Mouse (Mus musculus) stomach, embryonic 15.5 days (tissue): Measurements from ENCODE around the gene Gsn. TPM values are rescaled to one million over a fixed set of nuclear protein-coding genes. Genes with fewer than 3 reads are reported as not detected.
A peak's percentile ranks its signal among the peaks of the same experiment; 100 is the strongest.

Source experiments
- ATAC-seq: fragments of 200-750 bp; cut with Nextera tagmentation; 2 replicates; pipeline ENCODE4 v1.8.0; 2017; ENCODE audit warnings: low read depth, moderate number of reproducible peaks, moderate TSS enrichment; ENCODE audit not compliant: insufficient read depth, low FRiP score
- H3K27ac ChIP-seq: fragments of 300-500 bp; sonication (generic); 2 replicates; pipeline ENCODE4 v1.5.1; 2015; ENCODE audit warnings: mild to moderate bottlenecking, inconsistent platforms
- H3K27me3 ChIP-seq: fragments of 300-500 bp; sonication (generic); replicated peaks from 2 replicates; pipeline ENCODE4 v1.6.1; 2015; ENCODE audit warnings: inconsistent platforms
- H3K36me3 ChIP-seq: fragments of 300-500 bp; sonication (generic); 2 replicates; pipeline ENCODE4 v1.6.1; 2015; ENCODE audit warnings: inconsistent platforms
- H3K4me1 ChIP-seq: fragments of 300-500 bp; sonication (generic); 2 replicates; pipeline ENCODE4 v1.6.1; 2015; ENCODE audit warnings: inconsistent platforms
- H3K4me2 ChIP-seq: fragments of 300-500 bp; sonication (generic); 2 replicates; pipeline ENCODE4 v1.6.1; 2015; ENCODE audit warnings: mild to moderate bottlenecking, inconsistent platforms
- H3K4me3 ChIP-seq: fragments of 300-500 bp; sonication (generic); replicated peaks from 2 replicates; pipeline ENCODE4 v1.5.1; 2015; ENCODE audit warnings: inconsistent platforms
- H3K9ac ChIP-seq: fragments of 300-500 bp; sonication (generic); 2 replicates; pipeline ENCODE4 v1.6.1; 2015; ENCODE audit warnings: inconsistent platforms
- H3K9me3 ChIP-seq: fragments of 300-500 bp; sonication (generic); 2 replicates; pipeline ENCODE4 v1.6.1; 2016; ENCODE audit warnings: inconsistent platforms
- WGBS: fragments of 180-500 bp; shearing (Covaris S2); methylation state at CpG from one replicate; pipeline ENCODE4 v1.1.7; 2015; 5-methylcytosine and 5-hydroxymethylcytosine counted together
- polyA plus RNA-seq: library from polyadenylated mRNA; unstranded; fragments of >200 nt; fragmentation: Nextera tagmentation; extraction: Ambion mirVana; gene quantifications from 2 replicates; pipeline ENCODE4 v1.2.1, GENCODE M21; 2015

The Gsn gene
- polyA plus RNA-seq, 1 experiment from 2014 or later, result 253 TPM

GRCm38 (mm10) chr2:35283997-35284396 lies 27.8 kb downstream of the Gsn start:
- Histone ChIP-seq H3K27me3 (no peaks in the 10 kb centered on the region), H3K4me1 (0 out of 2 replicates have a peak, but pooled peaks cover 9% of the 10 kb centered on the region), H3K36me3 (0 out of 2 replicates have a peak, but pooled peaks cover 5% of the 10 kb centered on the region), H3K4me2 (no peak overlapping the region), H3K9me3 (no peaks in the 10 kb centered on the region), H3K27ac (no peak overlapping the region), H3K9ac (no peak overlapping the region), H3K4me3 (no peak overlapping the region)
- ATAC-seq, result no peak
- 80% methylated on average over 4 of the region's 4 CpGs for WGBS

GRCm38 (mm10) chr2:35285209-35285608 lies 29.0 kb downstream of the Gsn start:
- no peaks in the 10 kb centered on the region for H3K9me3 ChIP-seq
- no peak overlapping the region for H3K9ac ChIP-seq
- no peak overlapping the region for H3K4me3 ChIP-seq
- H3K4me2 ChIP-seq, result no peak overlapping the region
- H3K27me3 ChIP-seq, result no peaks in the 10 kb centered on the region
- H3K36me3 ChIP-seq, result 0 out of 2 replicates have a peak, but pooled peaks cover 5% of the 10 kb centered on the region
- no peak for ATAC-seq
- H3K4me1 ChIP-seq, result 0 out of 2 replicates have a peak, but pooled peaks cover 9% of the 10 kb centered on the region
- 75% methylated on average over 5 of the region's 5 CpGs for WGBS
- no peak overlapping the region for H3K27ac ChIP-seq

GRCm38 (mm10) chr2:35287017-35287620 lies 30.9 kb downstream of the Gsn start:
- Histone ChIP-seq H3K4me1 (0 out of 2 replicates have a peak, but pooled peaks cover 7% of the 10 kb centered on the region), H3K9me3 (no peaks in the 10 kb centered on the region), H3K4me2 (no peak overlapping the region), H3K36me3 (0 out of 2 replicates have a peak, but pooled peaks cover 5% of the 10 kb centered on the region), H3K27me3 (no peaks in the 10 kb centered on the region), H3K27ac (no peak overlapping the region), H3K9ac (no peak overlapping the region), H3K4me3 (no peak overlapping the region)
- WGBS, result 81% methylated on average over 12 of the region's 12 CpGs
- ATAC-seq, result no peak

- Histone ChIP-seq H3K27me3 (no peaks in the 10 kb centered on the region), H3K27ac (no peak overlapping the region), H3K4me1 (0 out of 2 replicates have a peak, but pooled peaks cover 4% of the 10 kb centered on the region), H3K36me3 (0 out of 2 replicates have a peak, but pooled peaks cover 5% of the 10 kb centered on the region), H3K4me3 (no peak overlapping the region), H3K4me2 (no peak overlapping the region), H3K9me3 (no peaks in the 10 kb centered on the region), H3K9ac (no peak overlapping the region)
- no peak; the same call in 1 of the 2 replicates for ATAC-seq
- WGBS, result 40% methylated on average over 13 of the region's 13 CpGs
Measured at GRCm38 (mm10) chr2:35288758-35289635, 32.8 kb downstream of the Gsn start.

- no peak overlapping the region for H3K27ac ChIP-seq
- no peak overlapping the region for H3K4me3 ChIP-seq
- no peaks in the 10 kb centered on the region for H3K36me3 ChIP-seq
- H3K27me3 ChIP-seq, result no peaks in the 10 kb centered on the region
- no peaks in the 10 kb centered on the region for H3K9me3 ChIP-seq
- WGBS, result 14% methylated on average over 3 of the region's 3 CpGs
- no peak for ATAC-seq
- no peak overlapping the region for H3K4me2 ChIP-seq
- H3K4me1 ChIP-seq, result no peaks in the 10 kb centered on the region
- no peak overlapping the region for H3K9ac ChIP-seq
Measured at GRCm38 (mm10) chr2:35291856-35292255, 35.7 kb downstream of the Gsn start.

GRCm38 (mm10) chr2:35292700-35293099 lies 36.5 kb downstream of the Gsn start:
- Histone ChIP-seq H3K4me1 (no peaks in the 10 kb centered on the region), H3K4me3 (no peak overlapping the region), H3K27me3 (no peaks in the 10 kb centered on the region), H3K27ac (no peak overlapping the region), H3K36me3 (no peaks in the 10 kb centered on the region), H3K9me3 (no peaks in the 10 kb centered on the region), H3K4me2 (no peak overlapping the region), H3K9ac (no peak overlapping the region)
- WGBS, result 56% methylated on average over 3 of the region's 3 CpGs
- no peak for ATAC-seq

- Histone ChIP-seq H3K27ac (no peak overlapping the region), H3K9me3 (no peaks in the 10 kb centered on the region), H3K4me1 (0 out of 2 replicates have a peak, but pooled peaks cover 3% of the 10 kb centered on the region), H3K9ac (no peak overlapping the region), H3K27me3 (no peaks in the 10 kb centered on the region), H3K4me2 (no peak overlapping the region), H3K36me3 (no peaks in the 10 kb centered on the region), H3K4me3 (no peak overlapping the region)
- WGBS, result 90% methylated on average over 8 of the region's 8 CpGs
- ATAC-seq, result no peak
Measured at GRCm38 (mm10) chr2:35293291-35293690, 37.1 kb downstream of the Gsn start.

GRCm38 (mm10) chr2:35297703-35298332 lies 41.6 kb downstream of the Gsn start:
- Histone ChIP-seq H3K4me1 (peaks cover 3% of the 10 kb centered on the region; the same call in 1 of the 2 replicates), H3K4me2 (no peak overlapping the region), H3K27me3 (no peaks in the 10 kb centered on the region), H3K9ac (no peak overlapping the region), H3K4me3 (no peak overlapping the region), H3K27ac (no peak overlapping the region), H3K9me3 (no peaks in the 10 kb centered on the region), H3K36me3 (0 out of 2 replicates have a peak, but pooled peaks cover 3% of the 10 kb centered on the region)
- WGBS, result 23% methylated on average over 15 of the region's 15 CpGs
- peak; percentile 33; the same call in 1 of the 2 replicates for ATAC-seq

GRCm38 (mm10) chr2:35299437-35299836 lies 43.3 kb downstream of the Gsn start:
- no peak for ATAC-seq
- no peak overlapping the region for H3K9ac ChIP-seq
- H3K4me1 ChIP-seq, result peaks cover 3% of the 10 kb centered on the region; the same call in 1 of the 2 replicates
- no peak overlapping the region for H3K4me3 ChIP-seq
- 87% methylated on average over 2 of the region's 2 CpGs for WGBS
- no peak overlapping the region for H3K4me2 ChIP-seq
- H3K27me3 ChIP-seq, result no peaks in the 10 kb centered on the region
- no peaks in the 10 kb centered on the region for H3K9me3 ChIP-seq
- 0 out of 2 replicates have a peak, but pooled peaks cover 9% of the 10 kb centered on the region for H3K36me3 ChIP-seq
- H3K27ac ChIP-seq, result no peak overlapping the region

GRCm38 (mm10) chr2:35302049-35302885 lies 46.1 kb downstream of the Gsn start:
- Histone ChIP-seq H3K9me3 (no peaks in the 10 kb centered on the region), H3K27me3 (no peaks in the 10 kb centered on the region), H3K4me2 (no peak overlapping the region), H3K9ac (no peak overlapping the region), H3K4me3 (no peak overlapping the region), H3K4me1 (peaks cover 3% of the 10 kb centered on the region; the same call in 1 of the 2 replicates), H3K36me3 (0 out of 2 replicates have a peak, but pooled peaks cover 10% of the 10 kb centered on the region), H3K27ac (peak overlapping the region; percentile 84)
- ATAC-seq, result peak; percentile 76
- WGBS, result 55% methylated on average over 13 of the region's 13 CpGs

- no peak overlapping the region for H3K4me3 ChIP-seq
- WGBS, result 52% methylated on average over 1 of the region's 1 CpGs
- no peak overlapping the region for H3K9ac ChIP-seq
- H3K27me3 ChIP-seq, result no peaks in the 10 kb centered on the region
- ATAC-seq, result no peak
- H3K4me2 ChIP-seq, result no peak overlapping the region
- H3K36me3 ChIP-seq, result 0 out of 2 replicates have a peak, but pooled peaks cover 9% of the 10 kb centered on the region
- no peak overlapping the region for H3K27ac ChIP-seq
- no peaks in the 10 kb centered on the region for H3K9me3 ChIP-seq
- no peaks in the 10 kb centered on the region for H3K4me1 ChIP-seq
Measured at GRCm38 (mm10) chr2:35308166-35308565, 52.0 kb downstream of the Gsn start.
